Mouse (Mus musculus) forebrain, embryonic 16.5 days (tissue): ENCODE measurements around the gene Cacna2d4. TPM values are rescaled to one million over a fixed set of nuclear protein-coding genes. Genes with fewer than 3 reads are reported as not detected.

Source experiments
- ATAC-seq: fragments of 200-750 bp; cut with Nextera tagmentation; 2 replicates; pipeline ENCODE4 v1.8.0; 2017; ENCODE audit warnings: mild to moderate bottlenecking, moderate library complexity
- H3K27ac ChIP-seq: fragments of 300-500 bp; sonication (generic); 2 replicates; pipeline ENCODE4 v1.5.1; 2014; ENCODE audit warnings: low read length, control low read depth
- H3K27me3 ChIP-seq: fragments of 300-500 bp; sonication (generic); replicated peaks from 2 replicates; pipeline ENCODE4 v1.6.1; 2014; ENCODE audit warnings: low read length; ENCODE audit not compliant: control insufficient read depth, insufficient read depth
- H3K36me3 ChIP-seq: fragments of 300-500 bp; sonication (generic); 2 replicates; pipeline ENCODE4 v1.6.1; 2014; ENCODE audit not compliant: control insufficient read depth, insufficient read depth
- H3K4me1 ChIP-seq: fragments of 300-500 bp; sonication (generic); replicated peaks from 2 replicates; pipeline ENCODE4 v1.6.1; 2014; ENCODE audit warnings: low read length; ENCODE audit not compliant: control insufficient read depth, insufficient read depth
- H3K4me2 ChIP-seq: fragments of 300-500 bp; sonication (generic); 2 replicates; pipeline ENCODE4 v1.6.1; 2014; ENCODE audit warnings: mild to moderate bottlenecking, low read length, control low read depth
- H3K4me3 ChIP-seq: fragments of 300-500 bp; sonication (generic); replicated peaks from 2 replicates; pipeline ENCODE4 v1.5.1; 2014; ENCODE audit warnings: mild to moderate bottlenecking, low read length, control low read depth
- H3K9ac ChIP-seq: fragments of 300-500 bp; sonication (generic); replicated peaks from 2 replicates; pipeline ENCODE4 v1.6.1; 2014; ENCODE audit warnings: low read depth, low read length, control low read depth
- H3K9me3 ChIP-seq: fragments of 300-500 bp; sonication (generic); 2 replicates; pipeline ENCODE4 v1.6.1; 2016; ENCODE audit warnings: low read length; ENCODE audit not compliant: control insufficient read depth
- WGBS: fragments of 180-500 bp; shearing (Covaris S2); extraction: QIAGEN DNeasy Blood & Tissue Kit; methylation state at CpG from one replicate; pipeline ENCODE4 v1.1.7; 2014; 5-methylcytosine and 5-hydroxymethylcytosine counted together
- polyA plus RNA-seq: library from polyadenylated mRNA; unstranded; fragments of >200 nt; fragmentation: Nextera tagmentation; extraction: Ambion mirVana; gene quantifications from 2 replicates; pipeline ENCODE4 v1.2.1, GENCODE M21; 2015

Gene Cacna2d4
- polyA plus RNA-seq, 1 experiment from 2014 or later, result 0.75 TPM

- no peak for ATAC-seq
- no peak overlapping the region for H3K9ac ChIP-seq
- H3K9me3 ChIP-seq, result no peaks in the 10 kb centered on the region
- H3K27me3 ChIP-seq, result no peaks in the 10 kb centered on the region
- no peaks in the 10 kb centered on the region for H3K36me3 ChIP-seq
- no peak overlapping the region for H3K4me3 ChIP-seq
- WGBS, result 83% methylated on average over 9 of the region's 9 CpGs
- H3K4me2 ChIP-seq, result no peak overlapping the region
- peaks cover 9% of the 10 kb centered on the region for H3K4me1 ChIP-seq
- no peak overlapping the region for H3K27ac ChIP-seq
Observed at GRCm38 (mm10) chr6:119392836-119393235, 156.5 kb downstream of the Cacna2d4 start.

DNA sequence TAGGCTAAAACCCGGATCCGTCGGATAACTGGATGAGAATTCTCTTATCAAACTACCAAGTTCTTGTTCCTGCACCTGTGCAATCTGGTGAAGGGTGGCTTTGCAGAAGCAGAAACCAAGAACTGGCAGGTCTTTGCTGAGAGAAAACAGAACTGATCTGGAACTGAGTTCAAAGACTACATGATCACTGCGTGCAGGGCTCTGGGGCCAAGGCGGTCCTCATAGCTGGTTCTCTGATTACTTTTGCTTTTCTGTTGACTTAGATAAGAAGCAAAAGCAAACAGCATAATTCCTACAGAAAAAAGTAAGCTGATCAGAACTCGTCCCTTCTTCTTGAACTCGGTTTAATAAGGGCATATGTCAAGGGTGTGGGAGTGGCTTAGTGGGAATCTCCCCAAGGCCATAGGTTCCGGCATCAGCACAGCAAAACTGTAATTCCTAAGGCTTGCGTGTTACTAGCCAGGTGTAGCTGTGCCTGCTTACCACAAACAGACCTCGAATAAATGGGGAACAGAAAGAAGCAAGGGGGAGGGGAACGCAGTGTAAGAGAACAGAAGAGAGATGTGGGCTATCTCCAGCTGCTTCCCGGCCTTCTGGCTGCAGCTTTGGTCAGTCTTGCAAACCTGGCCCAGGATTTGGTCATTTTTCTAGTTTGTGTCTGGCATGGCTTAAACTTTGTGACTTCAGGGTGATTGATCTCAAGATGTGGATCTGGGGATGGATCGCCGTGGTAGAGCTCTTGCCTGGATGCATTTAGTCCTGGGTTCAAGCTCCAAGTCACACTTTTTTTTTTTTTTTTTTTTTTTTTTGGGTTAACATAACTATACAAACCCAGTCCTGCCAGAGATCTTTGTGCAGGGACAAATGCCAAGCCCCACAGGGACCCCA lies 159.3 kb downstream of the Cacna2d4 start:
- Histone ChIP-seq H3K4me1 (no peaks in the 10 kb centered on the region), H3K4me2 (no peak overlapping the region), H3K9me3 (no peaks in the 10 kb centered on the region), H3K27ac (no peak overlapping the region), H3K36me3 (no peaks in the 10 kb centered on the region), H3K9ac (no peak overlapping the region), H3K4me3 (no peak overlapping the region), H3K27me3 (no peaks in the 10 kb centered on the region)
- WGBS, result 87% methylated on average over 14 of the region's 14 CpGs
- no peak for ATAC-seq

DNA sequence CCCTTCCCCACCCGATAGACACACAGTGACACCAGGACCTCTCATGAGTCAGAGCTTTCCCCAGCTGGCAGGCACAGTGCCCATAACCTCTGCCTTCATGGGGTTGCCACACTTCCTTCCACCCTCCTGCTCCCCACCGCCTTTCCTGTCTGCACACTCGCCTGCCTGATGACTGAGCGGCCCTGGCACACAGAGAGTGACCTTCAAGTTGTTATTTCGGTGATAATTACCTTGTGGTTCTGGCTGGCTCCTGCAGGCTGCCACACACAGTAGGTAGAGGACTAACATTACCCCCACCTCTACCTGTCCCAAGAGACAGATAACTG lies 159.9 kb downstream of the Cacna2d4 start:
- H3K27me3 ChIP-seq, result no peaks in the 10 kb centered on the region
- H3K36me3 ChIP-seq, result no peaks in the 10 kb centered on the region
- no peak overlapping the region for H3K27ac ChIP-seq
- no peak overlapping the region for H3K9ac ChIP-seq
- no peaks in the 10 kb centered on the region for H3K4me1 ChIP-seq
- no peaks in the 10 kb centered on the region for H3K9me3 ChIP-seq
- H3K4me3 ChIP-seq, result no peak overlapping the region
- H3K4me2 ChIP-seq, result no peak overlapping the region
- ATAC-seq, result no peak
- 84% methylated on average over 5 of the region's 5 CpGs for WGBS

DNA sequence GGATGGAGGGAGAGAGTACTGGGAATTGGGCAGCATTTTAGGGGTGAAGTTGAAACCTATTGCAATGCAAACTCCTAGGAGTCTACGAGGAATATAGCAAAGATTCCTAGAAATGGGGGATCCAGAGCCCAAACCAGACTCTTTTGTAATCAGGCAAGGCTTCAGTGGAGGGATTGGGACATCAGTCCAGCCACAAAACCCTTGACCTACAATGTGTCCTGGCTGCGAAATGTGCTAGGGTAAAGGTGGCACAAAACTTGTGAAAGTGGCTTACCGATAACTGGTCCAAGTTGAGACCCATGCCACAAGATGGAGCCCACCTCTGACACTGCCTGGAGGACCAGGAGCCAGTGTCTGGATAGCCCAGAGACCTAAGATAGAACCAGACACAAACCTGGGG lies 163.0 kb downstream of the Cacna2d4 start:
- Histone ChIP-seq H3K27ac (no peak overlapping the region), H3K9ac (no peak overlapping the region), H3K36me3 (no peaks in the 10 kb centered on the region), H3K27me3 (no peaks in the 10 kb centered on the region), H3K4me1 (no peaks in the 10 kb centered on the region), H3K4me3 (no peak overlapping the region), H3K4me2 (no peak overlapping the region), H3K9me3 (no peaks in the 10 kb centered on the region)
- 92% methylated on average over 3 of the region's 3 CpGs for WGBS
- no peak for ATAC-seq

DNA sequence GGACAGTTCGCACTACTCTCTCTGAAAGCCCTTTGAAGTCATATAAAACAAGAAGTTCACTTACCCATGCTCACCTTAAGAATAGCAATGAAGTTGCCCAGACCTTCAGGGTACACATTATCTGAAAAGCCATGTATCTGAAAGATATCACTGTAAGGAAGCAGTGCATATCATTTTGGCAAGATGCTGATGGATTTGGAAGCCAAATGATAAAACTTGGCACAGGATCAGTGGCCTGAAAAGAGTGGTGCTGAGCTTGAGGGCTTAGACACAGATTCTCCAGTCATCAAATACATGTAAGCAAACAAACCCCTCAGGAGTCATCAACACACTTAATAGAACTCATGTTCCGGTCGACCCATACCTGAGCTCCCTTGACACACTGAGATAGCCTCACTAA lies 164.3 kb downstream of the Cacna2d4 start:
- Histone ChIP-seq H3K27ac (no peak overlapping the region), H3K4me1 (no peaks in the 10 kb centered on the region), H3K9me3 (no peaks in the 10 kb centered on the region), H3K36me3 (no peaks in the 10 kb centered on the region), H3K4me2 (no peak overlapping the region), H3K9ac (no peak overlapping the region), H3K27me3 (no peaks in the 10 kb centered on the region), H3K4me3 (no peak overlapping the region)
- 93% methylated on average over 3 of the region's 3 CpGs for WGBS
- no peak for ATAC-seq

DNA sequence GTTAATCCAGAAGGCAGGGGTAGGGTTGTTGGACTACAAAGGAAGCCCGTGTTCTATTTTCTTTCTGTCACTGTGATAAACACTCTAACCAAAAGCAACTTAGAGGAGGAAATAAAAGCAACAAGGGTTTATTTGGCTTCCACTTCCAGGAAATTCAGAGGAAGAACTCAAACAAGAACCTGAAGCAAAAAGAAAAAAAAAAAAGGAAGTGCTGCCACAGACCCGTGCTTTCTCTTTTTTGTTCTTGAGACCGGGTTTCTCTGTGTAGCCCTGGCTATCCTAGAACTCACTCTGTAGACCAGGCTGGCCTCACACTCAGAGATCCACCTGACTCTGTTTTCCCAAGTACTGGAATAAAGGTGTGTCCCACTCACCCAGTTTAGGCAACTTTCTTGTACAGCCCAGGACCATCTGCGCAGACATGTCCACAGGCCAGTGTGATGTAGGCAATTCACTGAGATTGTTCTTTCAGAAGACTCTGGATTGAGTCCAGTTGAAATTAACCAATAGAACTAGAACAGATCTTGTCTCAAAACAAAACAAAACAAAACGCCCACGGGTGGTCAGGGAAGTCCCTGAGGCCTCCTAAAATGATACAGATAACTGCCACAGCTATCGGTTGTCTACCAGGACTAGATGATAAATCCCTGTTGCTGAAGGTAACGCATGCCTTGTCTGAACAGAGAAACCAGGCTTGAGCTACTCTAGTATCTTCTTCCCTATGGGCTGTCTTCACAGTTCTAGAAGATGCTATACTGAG lies 165.4 kb downstream of the Cacna2d4 start:
- Histone ChIP-seq H3K4me2 (no peak overlapping the region), H3K9me3 (no peaks in the 10 kb centered on the region), H3K4me3 (no peak overlapping the region), H3K36me3 (no peaks in the 10 kb centered on the region), H3K27me3 (no peaks in the 10 kb centered on the region), H3K9ac (no peak overlapping the region), H3K27ac (no peak overlapping the region), H3K4me1 (no peaks in the 10 kb centered on the region)
- 87% methylated on average over 8 of the region's 8 CpGs for WGBS
- no peak for ATAC-seq

Other genes starting within 250 kb of the Cacna2d4 start
- gene Dcp1b, start 61.3 kb upstream of the Cacna2d4 start, polyA plus RNA-seq, result 13.7 and 15.8 TPM in 2 replicates
- gene Cacna1c, start 40.1 kb upstream of the Cacna2d4 start, polyA plus RNA-seq, result 7.4 and 9.8 TPM in 2 replicates
- 4.5 and 7.9 TPM in 2 replicates for gene Lrtm2, start 94.2 kb downstream of the Cacna2d4 start, polyA plus RNA-seq
- 40.9 and 47.4 TPM in 2 replicates for gene Adipor2, start 181.2 kb downstream of the Cacna2d4 start, polyA plus RNA-seq
- 3.1 and 3.3 TPM in 2 replicates for gene Fbxl14, start 243.1 kb downstream of the Cacna2d4 start, polyA plus RNA-seq